Mouse (Mus musculus): ENCODE data around the gene Fcho2.

DNA sequence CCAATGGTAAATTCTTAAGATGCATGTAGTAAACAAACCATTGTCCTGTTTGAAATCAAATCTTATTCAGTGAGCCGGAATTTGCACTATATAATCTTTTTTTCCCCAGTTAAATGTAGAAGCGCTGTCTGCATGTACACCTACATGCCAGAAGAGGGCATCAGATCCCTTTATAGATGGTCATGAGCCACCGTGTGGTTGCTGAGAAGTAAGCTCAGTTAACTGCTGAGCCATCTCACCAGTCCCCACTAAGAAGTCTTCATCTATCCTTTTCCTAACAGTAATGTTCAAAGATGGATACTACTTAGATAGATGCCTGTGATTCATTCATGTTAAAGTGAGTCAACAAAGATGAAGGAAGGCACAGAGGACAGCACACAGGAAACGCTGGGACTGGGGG is 88.8 kb downstream of the Fcho2 start:
- no peak for TF ChIP-seq CTCF (IDR thresholded peaks at IDR 0.05; ENCODE audit: low read depth, low read length)
- no peak for TF ChIP-seq POLR2A (IDR thresholded peaks at IDR 0.05; ENCODE audit: insufficient read depth, low read length)
- TF ChIP-seq EP300 (IDR thresholded peaks at IDR 0.05; ENCODE audit: insufficient read depth, low read depth, low read length), result no peak

Measured in ES-Bruce4 (cell line).